Comparison of ENCODE assay signal across 8 mouse cellular contexts in genomic region chr6:53496325-53496753, GRCm38 (mm10).
A peak's percentile ranks its signal among the peaks of the same experiment; 100 is the strongest.
DNase-seq lines count a peak whose midpoint lies in the region; ATAC-seq lines count a peak whose summit lies in the region.

No protein-coding gene starts in this region.

- 62% methylated on average over 4 of the region's 4 CpGs for WGBS in heart, embryonic 10.5 days
- WGBS in stomach, embryonic 15.5 days: 55% methylated on average over 4 of the region's 4 CpGs
- WGBS in forebrain, embryonic 13.5 days: 79% methylated on average over 4 of the region's 4 CpGs
- 66% methylated on average over 4 of the region's 4 CpGs for WGBS in hindbrain, embryonic 11.5 days

- H3K9ac ChIP-seq in stomach, embryonic 15.5 days: no peak overlapping the region
- H3K9ac ChIP-seq in forebrain, embryonic 13.5 days: no peak overlapping the region
- H3K9ac ChIP-seq in hindbrain, embryonic 11.5 days (ENCODE audit: low read depth, low read length): no peak overlapping the region

- no peaks in the 10 kb centered on the region for H3K9me3 ChIP-seq in heart, embryonic 10.5 days
- no peaks in the 10 kb centered on the region for H3K9me3 ChIP-seq in stomach, embryonic 15.5 days
- no peaks in the 10 kb centered on the region for H3K9me3 ChIP-seq in forebrain, embryonic 13.5 days (replicated peaks)
- no peaks in the 10 kb centered on the region for H3K9me3 ChIP-seq in hindbrain, embryonic 11.5 days (ENCODE audit: control insufficient read depth, low read length)

- H3K4me1 ChIP-seq in heart, embryonic 10.5 days: peaks cover 13% of the 10 kb centered on the region; the same call in 1 of the 2 replicates
- 0 out of 2 replicates have a peak, but pooled peaks cover 6% of the 10 kb centered on the region for H3K4me1 ChIP-seq in stomach, embryonic 15.5 days
- H3K4me1 ChIP-seq in forebrain, embryonic 13.5 days: peaks cover 6% of the 10 kb centered on the region
- H3K4me1 ChIP-seq in hindbrain, embryonic 11.5 days (replicated peaks; ENCODE audit: control insufficient read depth, insufficient read depth, low read length): no peaks in the 10 kb centered on the region

- peak; percentile 69 to 71 for DNase-seq in heart, adult 18-20 months
- DNase-seq in heart, embryonic 10.5 days (ENCODE audit: low spot score): no peak
- DNase-seq in adrenal gland, adult (ENCODE audit: inconsistent age in 2 of 2, low spot score in 1 of 2): peak; percentile 38 to 80
- DNase-seq in heart, adult 9 months (ENCODE audit: low spot score in 2 of 2): peak; percentile 57 to 70
- DNase-seq in kidney, postnatal 4 days: peak; percentile 65 to 75
- DNase-seq in hindbrain, embryonic 11.5 days (ENCODE audit: low spot score): no peak

- H3K4me3 ChIP-seq in heart, embryonic 10.5 days: no peak overlapping the region
- H3K4me3 ChIP-seq in stomach, embryonic 15.5 days (replicated peaks): no peak overlapping the region
- no peak overlapping the region for H3K4me3 ChIP-seq in forebrain, embryonic 13.5 days
- H3K4me3 ChIP-seq in hindbrain, embryonic 11.5 days (ENCODE audit: low read depth, low read length): no peak overlapping the region

- no peaks in the 10 kb centered on the region for H3K36me3 ChIP-seq in heart, embryonic 10.5 days
- no peaks in the 10 kb centered on the region for H3K36me3 ChIP-seq in stomach, embryonic 15.5 days
- no peaks in the 10 kb centered on the region for H3K36me3 ChIP-seq in forebrain, embryonic 13.5 days (ENCODE audit: poor library complexity, severe bottlenecking)
- no peaks in the 10 kb centered on the region for H3K36me3 ChIP-seq in hindbrain, embryonic 11.5 days (ENCODE audit: control insufficient read depth, insufficient read depth, low read length)

- no peak overlapping the region for H3K4me2 ChIP-seq in stomach, embryonic 15.5 days
- H3K4me2 ChIP-seq in forebrain, embryonic 13.5 days: no peak overlapping the region
- H3K4me2 ChIP-seq in hindbrain, embryonic 11.5 days (replicated peaks; ENCODE audit: low read depth, low read length): no peak overlapping the region

- no peak overlapping the region for H3K27ac ChIP-seq in heart, embryonic 10.5 days
- H3K27ac ChIP-seq in stomach, embryonic 15.5 days: peak overlapping the region; percentile 16; the same call in 1 of the 2 replicates
- no peak overlapping the region for H3K27ac ChIP-seq in forebrain, embryonic 13.5 days
- H3K27ac ChIP-seq in hindbrain, embryonic 11.5 days (ENCODE audit: low read depth, low read length): no peak overlapping the region

- H3K27me3 ChIP-seq in heart, embryonic 10.5 days (ENCODE audit: insufficient read depth, poor library complexity, severe bottlenecking): no peaks in the 10 kb centered on the region
- H3K27me3 ChIP-seq in stomach, embryonic 15.5 days (replicated peaks): no peaks in the 10 kb centered on the region
- no peaks in the 10 kb centered on the region for H3K27me3 ChIP-seq in forebrain, embryonic 13.5 days
- H3K27me3 ChIP-seq in hindbrain, embryonic 11.5 days (ENCODE audit: control insufficient read depth, insufficient read depth, low read length): no peaks in the 10 kb centered on the region

- ATAC-seq in stomach, embryonic 15.5 days (ENCODE audit: insufficient read depth, low FRiP score, low read depth): peak; percentile 53; the same call in 1 of the 2 replicates
- no peak for ATAC-seq in forebrain, embryonic 13.5 days
- ATAC-seq in hindbrain, embryonic 11.5 days (ENCODE audit: low FRiP score): no peak

Comparison
In these comparisons a context has a peak if more than half of its experiments do, and no peak if none do; other contexts are left out.
1. DNase-seq: peak in heart, adult 18-20 months (2 of 2), adrenal gland, adult (2 of 2), heart, adult 9 months (2 of 2) and kidney, postnatal 4 days (2 of 2); none in heart, embryonic 10.5 days (single experiment) and hindbrain, embryonic 11.5 days (single experiment).